Mouse (Mus musculus) brain, embryonic 14.5 days (tissue): ENCODE measurements around the gene Fam124b.

Source experiments
- CTCF ChIP-seq: fragments of 200-500 bp; IDR thresholded peaks from 2 replicates; pipeline ENCODE4 v1.5.1; 2012; ENCODE audit warnings: inconsistent platforms, mild to moderate bottlenecking, moderate library complexity, borderline replicate concordance; ENCODE audit not compliant: insufficient read depth, insufficient read length; ENCODE audit errors: extremely low read depth
- POLR2A ChIP-seq: fragments of 200-500 bp; IDR thresholded peaks from 2 replicates; pipeline ENCODE4 v1.6.1; 2012; ENCODE audit warnings: mild to moderate bottlenecking, inconsistent platforms, borderline replicate concordance; ENCODE audit not compliant: poor library complexity, insufficient read depth, insufficient read length, severe bottlenecking; ENCODE audit errors: extremely low read depth

GRCm38 (mm10) chr1:80192837-80193236 lies 25.4 kb downstream of the Fam124b start:
- TF ChIP-seq CTCF (no peak), POLR2A (no peak)
